Mouse (Mus musculus) liver, embryonic 12.5 days (tissue): ENCODE measurements around the gene Rpl6. TPM values are rescaled to one million over a fixed set of nuclear protein-coding genes. Genes with fewer than 3 reads are reported as not detected.
"Not testable (repeated sequence)": the region's sequence is repeated elsewhere in the genome, so short reads cannot be mapped to it uniquely, and the experiment has no call there.

Source experiments
- ATAC-seq: fragments of 200-750 bp; cut with Nextera tagmentation; 2 replicates; pipeline ENCODE4 v1.8.0; 2017; ENCODE audit warnings: moderate number of reproducible peaks, mild to moderate bottlenecking, moderate library complexity
- H3K27ac ChIP-seq: fragments of 300-500 bp; sonication (generic); 2 replicates; pipeline ENCODE4 v1.5.1; 2016; ENCODE audit warnings: mild to moderate bottlenecking
- H3K27me3 ChIP-seq: fragments of 300-500 bp; sonication (generic); replicated peaks from 2 replicates; pipeline ENCODE4 v1.6.1; 2016; ENCODE audit warnings: mild to moderate bottlenecking, moderate library complexity
- H3K36me3 ChIP-seq: fragments of 300-500 bp; sonication (generic); 2 replicates; pipeline ENCODE4 v1.6.1; 2016; ENCODE audit warnings: mild to moderate bottlenecking, moderate library complexity
- H3K4me1 ChIP-seq: fragments of 300-500 bp; sonication (generic); 2 replicates; pipeline ENCODE4 v1.6.1; 2016
- H3K4me2 ChIP-seq: fragments of 300-500 bp; sonication (generic); 2 replicates; pipeline ENCODE4 v1.6.1; 2016; ENCODE audit warnings: mild to moderate bottlenecking, moderate library complexity
- H3K4me3 ChIP-seq: fragments of 300-500 bp; sonication (generic); 2 replicates; pipeline ENCODE4 v1.5.1; 2016; ENCODE audit warnings: mild to moderate bottlenecking, moderate library complexity
- H3K9ac ChIP-seq: fragments of 300-500 bp; sonication (generic); 2 replicates; pipeline ENCODE4 v1.6.1; 2016; ENCODE audit warnings: mild to moderate bottlenecking, moderate library complexity
- H3K9me3 ChIP-seq: fragments of 300-500 bp; sonication (generic); replicated peaks from 2 replicates; pipeline ENCODE4 v1.6.1; 2016; ENCODE audit warnings: mild to moderate bottlenecking, moderate library complexity
- WGBS: fragments of 180-500 bp; shearing (Covaris S2); methylation state at CpG from one replicate; pipeline ENCODE4 v1.1.7; 2016; ENCODE audit not compliant: insufficient replicate concordance; 5-methylcytosine and 5-hydroxymethylcytosine counted together
- polyA plus RNA-seq: library from polyadenylated mRNA; unstranded; fragments of >200 nt; fragmentation: Nextera tagmentation; extraction: Ambion mirVana; gene quantifications from 2 replicates; pipeline ENCODE4 v1.2.1, GENCODE M21; 2016

Gene Rpl6
- polyA plus RNA-seq, 1 experiment from 2014 or later: 602 TPM

- Histone ChIP-seq H3K4me1 (peaks cover 58% of the 10 kb centered on the region), H3K27ac (peak overlapping the region; percentile 99), H3K4me3 (peak overlapping the region; percentile 13; the same call in 1 of the 2 replicates), H3K4me2 (peak overlapping the region; percentile 60), H3K36me3 (peaks cover 16% of the 10 kb centered on the region), H3K9ac (peak overlapping the region; percentile 69)
- H3K9me3 ChIP-seq, ATAC-seq, H3K27me3 ChIP-seq: not testable (repeated sequence)
- 72% methylated on average over 9 of the region's 9 CpGs for WGBS
Observed at GRCm38 (mm10) chr5:121216584-121217312, 12.5 kb downstream of the Rpl6 start.

GRCm38 (mm10) chr5:121217313-121217634 lies 13.0 kb downstream of the Rpl6 start:
- H3K27ac ChIP-seq: peak overlapping the region; percentile 99
- WGBS: 75% methylated on average over 2 of the region's 2 CpGs
- peaks cover 10% of the 10 kb centered on the region for H3K36me3 ChIP-seq
- H3K4me3 ChIP-seq: no peak overlapping the region
- H3K9me3 ChIP-seq: no peaks in the 10 kb centered on the region
- no peaks in the 10 kb centered on the region for H3K27me3 ChIP-seq
- H3K4me2 ChIP-seq: no peak overlapping the region
- H3K4me1 ChIP-seq: peaks cover 61% of the 10 kb centered on the region
- ATAC-seq: no peak
- H3K9ac ChIP-seq: no peak overlapping the region; the same call in 1 of the 2 replicates

DNA sequence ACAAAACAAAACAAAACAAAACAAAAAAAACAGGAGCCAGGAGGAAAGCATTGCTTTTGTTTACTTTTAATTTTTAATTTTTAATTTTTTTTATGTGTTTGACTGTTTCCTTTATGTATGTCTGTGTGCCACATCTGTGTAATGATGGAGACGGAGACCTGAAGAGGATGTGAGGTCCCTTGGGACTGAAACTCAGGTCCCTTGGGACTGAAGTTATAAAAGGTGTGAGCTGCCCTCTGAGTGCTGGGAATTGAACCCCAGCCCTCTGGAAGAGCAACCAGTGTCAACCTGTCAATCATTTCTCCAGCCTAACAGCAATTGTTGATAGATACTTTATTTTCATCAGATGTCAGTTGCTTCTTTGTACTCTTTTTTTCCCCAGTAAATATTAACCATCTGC lies 14.9 kb downstream of the Rpl6 start:
- Histone ChIP-seq H3K4me2 (peak overlapping the region; percentile 80), H3K9ac (peak overlapping the region; percentile 99; the same call in 1 of the 2 replicates), H3K4me1 (peaks cover 73% of the 10 kb centered on the region), H3K27ac (peak overlapping the region; percentile 98), H3K36me3 (no peaks in the 10 kb centered on the region), H3K4me3 (peak overlapping the region; percentile 97; the same call in 1 of the 2 replicates), H3K27me3 (no peaks in the 10 kb centered on the region), H3K9me3 (no peaks in the 10 kb centered on the region)
- ATAC-seq: no peak
- 88% methylated on average over 1 of the region's 1 CpGs for WGBS

DNA sequence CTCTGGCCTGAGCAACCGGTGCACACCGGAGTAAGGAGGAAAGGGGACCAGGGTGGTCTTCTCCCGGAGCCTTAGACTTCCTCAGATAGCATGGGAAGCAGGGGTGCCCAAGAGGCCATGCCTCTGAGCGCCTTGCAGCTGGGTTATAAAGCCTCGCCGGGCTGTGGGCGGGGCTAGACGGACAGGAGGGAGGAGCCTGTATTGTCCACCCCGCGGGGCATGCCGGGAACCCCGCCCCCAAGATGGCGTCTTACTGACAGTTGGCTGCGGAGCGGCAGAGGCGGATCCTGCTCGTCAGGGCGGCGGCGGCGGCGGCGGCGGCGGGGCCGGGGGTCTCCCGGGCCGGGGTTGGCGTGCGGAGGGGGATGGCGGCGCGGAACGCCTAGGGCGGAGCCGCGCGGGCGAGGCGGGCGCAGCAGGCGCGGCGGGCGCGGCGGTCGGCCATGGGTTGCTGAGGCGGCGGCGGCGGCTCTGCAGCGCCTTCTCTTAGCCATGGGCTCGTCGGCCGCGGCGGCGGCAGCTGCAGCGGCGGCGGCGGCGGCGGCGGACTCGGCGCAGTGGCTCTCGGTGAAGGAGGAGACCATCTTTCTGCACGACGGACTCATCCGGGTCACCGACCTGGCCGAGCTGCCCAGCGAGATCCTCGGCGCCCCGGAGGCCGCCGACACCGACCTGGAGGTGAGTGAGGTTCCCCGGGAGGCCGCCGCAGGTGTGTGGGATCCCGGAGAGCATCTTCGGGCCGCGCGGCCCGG lies 15.9 kb downstream of the Rpl6 start, which contains the start of gene Hectd4:
Hectd4 (plus strand) TSS at position 240 of the 752 bp plus-strand sequence.
- H3K36me3 ChIP-seq: peaks cover 6% of the 10 kb centered on the region
- under 1% methylated on average over 59 of the region's 90 CpGs for WGBS
- ATAC-seq: peak; percentile 36
- H3K4me1 ChIP-seq: peaks cover 72% of the 10 kb centered on the region
- peak within 1 kb of the TSS; percentile 97 for H3K4me3 ChIP-seq
- H3K4me2 ChIP-seq: peak within 1 kb of the TSS; percentile 80
- peak within 1 kb of the TSS; percentile 98 for H3K27ac ChIP-seq
- H3K27me3 ChIP-seq: no peaks in the 10 kb centered on the region
- no peaks in the 10 kb centered on the region for H3K9me3 ChIP-seq
- peak within 1 kb of the TSS; percentile 99 for H3K9ac ChIP-seq

- Histone ChIP-seq H3K9me3 (no peaks in the 10 kb centered on the region), H3K4me3 (peak overlapping the region; percentile 97), H3K36me3 (peaks cover 6% of the 10 kb centered on the region), H3K27ac (peak overlapping the region; percentile 98), H3K27me3 (no peaks in the 10 kb centered on the region), H3K4me2 (peak overlapping the region; percentile 80), H3K4me1 (peaks cover 73% of the 10 kb centered on the region), H3K9ac (peak overlapping the region; percentile 99)
- under 1% methylated on average over 30 of the region's 38 CpGs for WGBS
- peak; percentile 35 for ATAC-seq
Observed at GRCm38 (mm10) chr5:121220732-121221301, 16.5 kb downstream of the Rpl6 start.

- no peaks in the 10 kb centered on the region for H3K27me3 ChIP-seq
- H3K4me1 ChIP-seq: peaks cover 73% of the 10 kb centered on the region
- peak overlapping the region; percentile 80 for H3K4me2 ChIP-seq
- peaks cover 9% of the 10 kb centered on the region for H3K36me3 ChIP-seq
- H3K4me3 ChIP-seq: peak overlapping the region; percentile 97
- no peaks in the 10 kb centered on the region for H3K9me3 ChIP-seq
- ATAC-seq: no peak
- H3K9ac ChIP-seq: peak overlapping the region; percentile 99
- peak overlapping the region; percentile 98 for H3K27ac ChIP-seq
- 18% methylated on average over 23 of the region's 23 CpGs for WGBS
Observed at GRCm38 (mm10) chr5:121221328-121221850, 17.1 kb downstream of the Rpl6 start.

GRCm38 (mm10) chr5:121224020-121224419 lies 19.7 kb downstream of the Rpl6 start:
- not testable (repeated sequence) for H3K4me3 ChIP-seq, ATAC-seq, H3K9ac ChIP-seq, H3K4me2 ChIP-seq, H3K27me3 ChIP-seq, H3K9me3 ChIP-seq, H3K27ac ChIP-seq
- WGBS: 77% methylated on average over 4 of the region's 4 CpGs
- peaks cover 77% of the 10 kb centered on the region for H3K4me1 ChIP-seq
- peaks cover 23% of the 10 kb centered on the region for H3K36me3 ChIP-seq

- peak overlapping the region; percentile 80 for H3K27ac ChIP-seq
- H3K4me1 ChIP-seq: peaks cover 77% of the 10 kb centered on the region
- no peaks in the 10 kb centered on the region for H3K27me3 ChIP-seq
- H3K4me2 ChIP-seq: peak overlapping the region; percentile 43
- no peaks in the 10 kb centered on the region for H3K9me3 ChIP-seq
- WGBS: 78% methylated on average over 3 of the region's 3 CpGs
- peaks cover 32% of the 10 kb centered on the region for H3K36me3 ChIP-seq
- H3K9ac ChIP-seq: peak overlapping the region; percentile 27; the same call in 1 of the 2 replicates
- H3K4me3 ChIP-seq: no peak overlapping the region
- ATAC-seq: no peak
Observed at GRCm38 (mm10) chr5:121224856-121225255, 20.6 kb downstream of the Rpl6 start.

DNA sequence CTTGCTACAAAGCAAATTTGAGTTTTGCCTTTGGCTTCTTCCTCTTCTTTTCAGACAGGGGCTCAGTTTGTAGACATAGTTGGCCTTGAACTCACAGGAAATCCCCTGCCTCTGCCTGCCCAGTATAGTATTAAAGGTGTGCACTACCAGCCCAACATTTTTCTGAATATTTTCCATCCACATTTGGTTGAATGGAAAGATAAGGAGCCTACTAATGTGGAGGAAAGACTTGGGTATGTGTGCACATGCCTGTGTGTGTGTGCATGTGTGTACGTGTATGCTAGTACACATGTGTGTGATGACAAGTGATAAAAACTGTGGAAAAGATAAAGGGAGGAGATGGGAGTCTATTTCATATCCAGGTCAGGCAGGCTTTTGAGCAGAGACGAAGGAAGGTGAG lies 21.6 kb downstream of the Rpl6 start:
- Histone ChIP-seq H3K27me3 (no peaks in the 10 kb centered on the region), H3K4me2 (peak overlapping the region; percentile 43), H3K9ac (peak overlapping the region; percentile 46; the same call in 1 of the 2 replicates), H3K36me3 (peaks cover 37% of the 10 kb centered on the region), H3K4me1 (peaks cover 86% of the 10 kb centered on the region), H3K4me3 (0 out of 2 replicates have a peak overlapping the region, but pooled peaks have one; percentile 11), H3K9me3 (no peaks in the 10 kb centered on the region), H3K27ac (peak overlapping the region; percentile 80)
- 37% methylated on average over 2 of the region's 2 CpGs for whole genome bisulfite sequencing
- ATAC-seq: no peak

DNA sequence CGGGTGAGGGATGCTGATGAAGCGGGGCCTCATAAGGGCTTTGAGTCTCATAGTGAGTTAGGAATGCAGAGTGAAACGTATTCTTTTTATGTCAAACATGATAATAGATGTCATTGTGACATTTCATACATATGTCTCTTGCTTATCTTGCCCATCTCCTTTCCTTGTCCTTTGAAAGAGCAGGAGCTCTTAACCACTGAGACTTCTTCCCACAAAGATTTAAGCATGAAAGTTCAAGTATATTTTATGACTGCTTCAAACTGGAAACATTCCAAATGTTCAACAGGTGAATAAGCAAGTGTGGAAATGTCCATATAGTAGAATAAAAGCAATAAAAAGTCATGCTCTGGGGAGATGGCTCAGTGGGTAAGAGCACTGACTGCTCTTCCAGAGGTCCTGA lies 22.1 kb downstream of the Rpl6 start:
- H3K9ac ChIP-seq: peak overlapping the region; percentile 46
- no peak overlapping the region for H3K4me3 ChIP-seq
- peaks cover 88% of the 10 kb centered on the region for H3K4me1 ChIP-seq
- ATAC-seq: no peak
- H3K9me3 ChIP-seq: no peaks in the 10 kb centered on the region
- H3K36me3 ChIP-seq: peaks cover 37% of the 10 kb centered on the region
- no peaks in the 10 kb centered on the region for H3K27me3 ChIP-seq
- WGBS: 56% methylated on average over 3 of the region's 3 CpGs
- H3K4me2 ChIP-seq: peak overlapping the region; percentile 43
- H3K27ac ChIP-seq: peak overlapping the region; percentile 80

GRCm38 (mm10) chr5:121226845-121227244 lies 22.6 kb downstream of the Rpl6 start:
- Histone ChIP-seq H3K27me3 (no peaks in the 10 kb centered on the region), H3K27ac (0 out of 2 replicates have a peak overlapping the region, but pooled peaks have one; percentile 80), H3K4me1 (peaks cover 87% of the 10 kb centered on the region), H3K4me3 (no peak overlapping the region), H3K36me3 (peaks cover 39% of the 10 kb centered on the region), H3K9me3 (no peaks in the 10 kb centered on the region), H3K4me2 (peak overlapping the region; percentile 43), H3K9ac (peak overlapping the region; percentile 46; the same call in 1 of the 2 replicates)
- WGBS: 77% methylated on average over 4 of the region's 4 CpGs
- no peak for ATAC-seq
